Mouse (Mus musculus): Measurements from ENCODE around the gene Eif2ak1.

Eif2ak1 gene

GRCm38 (mm10) chr5:143902111-143902510 is 84.5 kb downstream of the Eif2ak1 start:
- DNase-seq (ENCODE audit: low spot score), result peak; percentile 55

- no peak for DNase-seq (ENCODE audit: low spot score)
Measured at GRCm38 (mm10) chr5:143903813-143904212, 86.2 kb downstream of the Eif2ak1 start.

- DNase-seq (ENCODE audit: low spot score), result no peak
Measured at GRCm38 (mm10) chr5:143906429-143906828, 88.8 kb downstream of the Eif2ak1 start.

GRCm38 (mm10) chr5:143908926-143909325 is 91.3 kb downstream of the Eif2ak1 start:
- DNase-seq (ENCODE audit: low spot score), result peak; percentile 28

GRCm38 (mm10) chr5:143909417-143910400 is 92.1 kb downstream of the Eif2ak1 start, which contains the start of the genes Aimp2 and Pms2:
Aimp2 (minus strand) TSS chr5:143909847.
Pms2 (plus strand) TSS chr5:143909964.
- peak; percentile 100 for DNase-seq (ENCODE audit: low spot score)

- DNase-seq (ENCODE audit: low spot score), result no peak
Measured at GRCm38 (mm10) chr5:143916221-143916620, 98.6 kb downstream of the Eif2ak1 start.

GRCm38 (mm10) chr5:143917418-143917817 is 99.8 kb downstream of the Eif2ak1 start:
- DNase-seq (ENCODE audit: low spot score), result peak; percentile 84

- DNase-seq (ENCODE audit: low spot score), result no peak
Measured at GRCm38 (mm10) chr5:143918120-143918519, 100.5 kb downstream of the Eif2ak1 start.

- no peak for DNase-seq (ENCODE audit: low spot score)
Measured at GRCm38 (mm10) chr5:143924781-143925452, 107.3 kb downstream of the Eif2ak1 start.

GRCm38 (mm10) chr5:143927875-143928274 is 110.3 kb downstream of the Eif2ak1 start, which contains the start of gene Gm42421:
Gm42421 (plus strand) TSS chr5:143928175.
- no peak for DNase-seq (ENCODE audit: low spot score)

- no peak for DNase-seq (ENCODE audit: low spot score)
Measured at GRCm38 (mm10) chr5:143929291-143929690, 111.7 kb downstream of the Eif2ak1 start.

- DNase-seq (ENCODE audit: low spot score), result no peak
Measured at GRCm38 (mm10) chr5:143930656-143931055, 113.1 kb downstream of the Eif2ak1 start.

GRCm38 (mm10) chr5:143931863-143932580 is 114.4 kb downstream of the Eif2ak1 start:
- DNase-seq (ENCODE audit: low spot score), result no peak

- DNase-seq (ENCODE audit: low spot score), result no peak
Measured at GRCm38 (mm10) chr5:143932831-143933230, 115.2 kb downstream of the Eif2ak1 start, which contains the start of gene Rsph10b. Rsph10b (plus strand) TSS chr5:143933035.

- no peak for DNase-seq (ENCODE audit: low spot score)
Measured at GRCm38 (mm10) chr5:143933414-143933813, 115.8 kb downstream of the Eif2ak1 start.

GRCm38 (mm10) chr5:143933875-143934274 is 116.3 kb downstream of the Eif2ak1 start:
- no peak for DNase-seq (ENCODE audit: low spot score)

GRCm38 (mm10) chr5:143936156-143936555 is 118.6 kb downstream of the Eif2ak1 start:
- no peak for DNase-seq (ENCODE audit: low spot score)

- DNase-seq (ENCODE audit: low spot score), result no peak
Measured at GRCm38 (mm10) chr5:143941588-143941987, 124.0 kb downstream of the Eif2ak1 start.

- no peak for DNase-seq (ENCODE audit: low spot score)
Measured at GRCm38 (mm10) chr5:143943231-143944125, 125.9 kb downstream of the Eif2ak1 start.

GRCm38 (mm10) chr5:143948361-143948760 is 130.8 kb downstream of the Eif2ak1 start:
- no peak for DNase-seq (ENCODE audit: low spot score)

GRCm38 (mm10) chr5:143950016-143950415 is 132.4 kb downstream of the Eif2ak1 start:
- DNase-seq (ENCODE audit: low spot score), result no peak

All from MN1 (cell line).